8 mouse cellular contexts compared by ENCODE assay signal in the genomic region with DNA sequence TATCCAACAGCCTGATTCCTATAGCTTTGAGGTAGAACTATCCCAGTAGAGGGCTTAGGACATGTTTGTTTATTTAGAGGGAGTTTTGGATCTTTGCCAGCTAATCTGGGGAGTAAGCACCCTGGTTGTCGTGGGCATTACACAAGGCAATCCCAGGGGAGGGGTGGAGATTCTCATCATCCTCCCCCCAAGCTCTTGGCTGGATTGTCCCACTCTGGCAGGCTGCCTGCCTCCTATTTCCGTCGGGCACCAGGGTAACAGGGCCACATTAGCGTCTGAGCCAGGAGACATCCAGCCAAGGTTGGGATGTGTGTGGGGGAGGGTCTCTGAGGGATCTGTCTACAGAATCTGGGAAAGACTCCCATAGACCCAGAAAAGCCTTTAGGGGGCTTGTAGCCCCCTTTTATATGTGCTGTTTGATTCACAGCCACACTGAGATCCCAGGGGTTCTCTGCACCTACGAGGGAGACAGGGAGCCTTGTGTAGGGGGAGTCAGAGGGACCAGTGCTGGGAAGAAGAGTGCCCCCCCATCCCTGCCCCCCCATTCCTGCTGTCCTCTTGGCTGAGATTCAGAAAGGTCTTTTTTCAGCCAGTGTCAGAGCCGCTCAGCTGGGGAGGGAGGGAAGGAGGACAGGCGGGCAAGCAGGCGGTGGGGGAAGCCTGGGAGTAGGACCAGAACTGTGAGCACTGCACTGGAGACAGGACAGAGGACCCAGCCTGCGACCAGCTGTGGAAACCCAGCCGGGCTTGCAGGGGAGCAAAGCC. TPM values are rescaled to one million over a fixed set of nuclear protein-coding genes. Genes with fewer than 3 reads are reported as not detected.
DNase-seq lines count a peak whose midpoint lies in the region; ATAC-seq lines count a peak whose summit lies in the region.

No protein-coding gene starts in this region.

- H3K4me2 ChIP-seq in hindbrain, embryonic 12.5 days (replicated peaks), result peak overlapping the region; percentile 42
- H3K4me2 ChIP-seq in stomach, embryonic 14.5 days (replicated peaks; ENCODE audit: low read depth, low read length), result peak overlapping the region; percentile 44

- DNase-seq in adipocyte (ENCODE audit: low spot score), result peak; percentile 97
- DNase-seq in cerebellum, adult 11-12 months, result peak; percentile 87
- DNase-seq in frontal cortex, postnatal 10 days (ENCODE audit: low spot score in 2 of 2), result peak; percentile 73 to 78
- peak; percentile 81 to 86 for DNase-seq in layer of hippocampus, postnatal 10 days (ENCODE audit: low spot score in 2 of 2)
- peak; percentile 89 for DNase-seq in lung, postnatal 10 days

- WGBS in hindbrain, embryonic 12.5 days, result 23% methylated on average over 10 of the region's 10 CpGs
- 17% methylated on average over 10 of the region's 10 CpGs for WGBS in stomach, embryonic 14.5 days

- no peaks in the 10 kb centered on the region for H3K9me3 ChIP-seq in hindbrain, embryonic 12.5 days (replicated peaks)
- H3K9me3 ChIP-seq in stomach, embryonic 14.5 days (ENCODE audit: control insufficient read depth, low read depth, low read length), result no peaks in the 10 kb centered on the region

- H3K4me1 ChIP-seq in hindbrain, embryonic 12.5 days, result peaks cover 63% of the 10 kb centered on the region
- peaks cover 55% of the 10 kb centered on the region for H3K4me1 ChIP-seq in stomach, embryonic 14.5 days (ENCODE audit: control insufficient read depth, insufficient read depth, low read length)

- peak overlapping the region; percentile 12 for H3K4me3 ChIP-seq in hindbrain, embryonic 12.5 days
- H3K4me3 ChIP-seq in stomach, embryonic 14.5 days (ENCODE audit: low read depth, low read length), result no peak overlapping the region

- 0 out of 2 replicates have a peak, but pooled peaks cover 4% of the 10 kb centered on the region for H3K36me3 ChIP-seq in hindbrain, embryonic 12.5 days
- H3K36me3 ChIP-seq in stomach, embryonic 14.5 days (ENCODE audit: control insufficient read depth, insufficient read depth, low read length), result 0 out of 2 replicates have a peak, but pooled peaks cover 2% of the 10 kb centered on the region

- peak overlapping the region; percentile 83 for H3K27ac ChIP-seq in hindbrain, embryonic 12.5 days
- peak overlapping the region; percentile 96 for H3K27ac ChIP-seq in stomach, embryonic 14.5 days (ENCODE audit: low read length)

- H3K9ac ChIP-seq in hindbrain, embryonic 12.5 days, result peak overlapping the region; percentile 52
- no peak overlapping the region for H3K9ac ChIP-seq in stomach, embryonic 14.5 days (replicated peaks; ENCODE audit: low read depth, low read length)

- ATAC-seq in hindbrain, embryonic 12.5 days (ENCODE audit: low FRiP score), result peak; percentile 75
- ATAC-seq in stomach, embryonic 14.5 days (ENCODE audit: insufficient number of reproducible peaks, insufficient read depth, low FRiP score, low read depth), result peak; percentile 56; the same call in 1 of the 2 replicates
- no peak for ATAC-seq in monocyte, adult 5-6 weeks (replicated peaks; ENCODE audit: insufficient number of reproducible peaks, low FRiP score, low TSS enrichment, poor library complexity, severe bottlenecking)

- H3K27me3 ChIP-seq in hindbrain, embryonic 12.5 days, result no peaks in the 10 kb centered on the region
- no peaks in the 10 kb centered on the region for H3K27me3 ChIP-seq in stomach, embryonic 14.5 days (ENCODE audit: control insufficient read depth, insufficient read depth, low read length)

RNA-seq across cellular contexts. Expression of a gene that starts 17.1 kb away (rescaled TPM):
- 15.6 and 17.2 TPM in 2 replicates for polyA plus RNA-seq in hindbrain, embryonic 12.5 days (2016; fragmentation: Nextera tagmentation; extraction: Ambion mirVana)
- 100 to 1,000 TPM; 114 to 128 TPM for total RNA-seq in layer of hippocampus, postnatal 10 days (2021)
- 13.1 and 17.1 TPM in 2 replicates for polyA plus RNA-seq in stomach, embryonic 14.5 days (2014; fragmentation: Nextera tagmentation; extraction: Ambion mirVana)
- total RNA-seq in monocyte, adult 5-6 weeks (2017), result 16.2 to 63.7 TPM (median 26.3 TPM) in 3 replicates

RNA-seq across cellular contexts. Expression of a gene that starts 52.0 kb away (rescaled TPM):
- 44.4 and 55.4 TPM in 2 replicates for polyA plus RNA-seq in hindbrain, embryonic 12.5 days (2016; fragmentation: Nextera tagmentation; extraction: Ambion mirVana)
- 100 to 1,000 TPM in 1 of 2 experiments, 10 to 100 TPM in 1; 97.9 to 112 TPM for total RNA-seq in layer of hippocampus, postnatal 10 days (2021)
- polyA plus RNA-seq in stomach, embryonic 14.5 days (2014; fragmentation: Nextera tagmentation; extraction: Ambion mirVana), result 60.5 and 73.2 TPM in 2 replicates
- total RNA-seq in monocyte, adult 5-6 weeks (2017), result 24.5 to 52.2 TPM (median 43.5 TPM) in 3 replicates
